Mouse (Mus musculus): Measurements from ENCODE around the gene Atp5k.

- TF ChIP-seq POLR2A (IDR thresholded peaks at IDR 0.05; ENCODE audit: low read depth, low read length) (no peak), CTCF (IDR thresholded peaks at IDR 0.05; ENCODE audit: extremely low read depth, insufficient read depth, insufficient read length, insufficient replicate concordance) (no peak)
Observed at GRCm38 (mm10) chr5:108462446-108462845, 28.2 kb upstream of the Atp5k start.

Data from spleen, adult 2 months (tissue).